Mouse (Mus musculus): ENCODE results near the gene Camk2d.

- TF ChIP-seq CTCF (IDR thresholded peaks at IDR 0.05) = no peak
- TF ChIP-seq EP300 (IDR thresholded peaks at IDR 0.05) = no peak
Observed at GRCm38 (mm10) chr3:126810372-126811090, 214.4 kb downstream of the Camk2d start.
